Mouse (Mus musculus) retina, embryonic 14.5 days (tissue): ENCODE measurements around the gene Lpxn.

Experiments
- DNase-seq: peaks from one replicate; pipeline ENCODE4 v3.0.0-alpha.2; 2015; ENCODE audit warnings: low spot score

Lpxn gene

DNA sequence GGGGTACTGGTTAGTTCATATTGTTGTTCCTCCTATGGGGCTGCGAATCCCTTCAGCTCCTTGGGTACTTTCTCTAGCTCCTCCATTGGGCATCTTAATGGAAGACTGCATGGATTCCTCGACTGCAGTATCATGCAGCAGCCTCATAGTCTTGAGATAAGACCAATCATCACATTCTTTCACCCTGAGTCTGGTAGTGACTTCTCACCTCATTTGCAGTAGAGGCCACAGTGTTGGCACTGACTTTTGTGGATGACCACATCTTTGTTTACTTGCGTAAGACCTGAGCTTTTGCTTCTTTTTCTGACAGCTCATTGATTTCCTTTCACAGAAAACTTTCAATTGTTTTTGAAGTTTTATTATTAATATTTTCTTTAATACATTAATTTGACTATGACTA lies 9.7 kb downstream of the Lpxn start:
- DNase-seq, result no peak

DNA sequence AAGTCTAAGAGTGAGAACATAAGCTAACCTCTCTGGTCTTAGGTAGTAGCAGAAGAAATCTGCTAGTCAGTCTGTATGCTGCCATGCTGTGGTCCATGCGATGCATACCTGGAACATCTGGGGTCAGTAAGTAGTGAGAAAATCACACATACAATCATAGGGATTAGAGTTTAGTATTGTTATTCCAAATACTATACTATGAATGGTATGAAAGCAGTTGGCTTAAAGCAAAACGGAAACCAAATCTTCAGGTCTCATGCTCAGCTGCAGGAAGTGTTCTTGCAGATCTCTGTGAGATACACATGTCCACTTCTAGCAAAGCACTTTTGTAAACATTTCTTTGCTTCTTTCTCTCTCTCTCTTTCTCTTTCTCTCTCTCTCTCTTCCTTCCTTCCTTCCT lies 10.2 kb downstream of the Lpxn start:
- no peak for DNase-seq

DNA sequence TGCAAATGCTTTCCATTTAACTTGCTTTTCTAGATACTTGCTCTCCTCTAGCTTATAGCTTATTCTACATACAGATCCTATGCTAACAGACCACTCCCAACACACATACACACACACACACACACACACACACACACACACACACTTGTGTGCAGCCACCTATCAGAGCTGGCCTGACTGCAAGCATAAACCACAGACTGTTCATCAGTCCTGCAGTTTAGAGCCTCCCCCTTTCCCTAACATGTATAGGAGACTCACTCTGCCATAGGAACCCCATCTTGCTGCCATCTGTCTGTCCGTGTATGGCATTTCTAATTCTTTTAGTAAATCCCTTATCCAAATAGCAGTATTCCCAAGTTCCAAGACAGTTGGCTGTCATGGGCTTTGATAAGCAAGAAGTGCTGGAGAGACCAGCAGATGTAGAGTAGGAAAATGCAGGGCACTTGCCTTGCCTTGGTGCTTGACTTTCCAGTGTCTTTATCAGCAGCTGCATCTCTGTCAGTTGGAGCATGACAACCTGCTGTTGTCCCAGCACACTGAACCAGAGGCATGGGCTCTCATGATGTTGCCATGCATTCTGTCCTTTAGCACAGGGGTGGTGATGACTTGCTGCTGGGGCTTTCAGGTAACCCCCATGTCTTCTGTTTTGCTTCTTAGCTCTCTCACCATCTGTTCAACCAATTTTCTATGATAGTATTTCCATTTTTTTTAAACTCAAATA lies 16.8 kb downstream of the Lpxn start:
- no peak for DNase-seq

DNA sequence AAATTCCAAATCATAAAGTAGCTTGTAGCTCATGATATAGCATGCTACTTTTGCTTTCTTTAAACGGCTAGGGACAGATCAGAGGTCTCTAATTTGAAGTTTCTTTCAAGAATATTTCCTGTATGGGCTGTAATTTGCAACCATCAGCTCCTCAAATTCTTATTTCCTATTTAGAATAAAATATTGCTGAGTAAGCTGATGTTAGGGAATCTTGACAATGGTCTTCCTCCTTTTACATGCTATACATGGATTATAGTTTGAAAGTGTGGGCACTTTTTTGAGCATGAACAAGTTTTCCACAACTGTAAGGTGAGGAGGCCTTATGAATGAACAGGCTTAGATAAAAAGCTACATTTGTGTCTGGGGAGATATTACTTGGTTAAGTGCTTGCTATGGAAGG lies 17.9 kb downstream of the Lpxn start:
- no peak for DNase-seq

DNA sequence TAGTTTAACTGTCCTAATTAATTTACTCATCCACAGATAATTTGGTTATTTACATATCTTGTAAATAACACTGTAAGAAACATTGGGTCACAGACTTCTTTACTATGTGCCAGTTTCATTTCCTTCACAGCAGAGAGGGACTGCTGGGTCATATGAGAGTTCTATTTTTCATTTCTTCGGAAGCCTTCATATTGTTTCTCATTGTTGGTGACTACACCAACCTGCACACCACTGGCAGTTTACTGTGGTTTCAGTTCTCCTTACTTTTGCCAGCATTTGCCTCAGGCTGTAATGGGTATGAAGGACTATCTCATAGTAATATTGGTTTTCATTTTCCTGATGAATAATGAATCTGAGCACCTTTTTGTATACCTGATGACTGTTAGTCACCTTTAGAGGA lies 22.5 kb downstream of the Lpxn start:
- DNase-seq, result no peak

DNA sequence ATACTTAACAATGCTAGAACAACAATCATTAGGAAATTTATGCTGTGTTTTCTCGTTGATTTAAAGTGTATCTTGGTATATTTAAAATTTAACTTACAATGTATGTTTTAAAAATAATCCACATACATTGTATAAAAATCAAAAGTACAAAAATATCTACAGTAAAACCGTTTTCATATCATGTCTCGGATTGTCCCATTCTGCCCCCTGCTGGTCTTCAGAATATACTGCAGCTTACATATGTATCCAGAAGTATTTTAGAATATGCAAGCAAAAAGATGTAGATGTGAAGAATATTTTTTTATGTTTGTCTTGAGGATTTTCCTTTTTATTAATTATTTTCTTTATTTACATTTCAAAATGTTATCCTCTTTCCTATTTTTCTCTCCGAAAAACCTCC lies 24.4 kb downstream of the Lpxn start:
- DNase-seq, result peak; percentile 75

DNA sequence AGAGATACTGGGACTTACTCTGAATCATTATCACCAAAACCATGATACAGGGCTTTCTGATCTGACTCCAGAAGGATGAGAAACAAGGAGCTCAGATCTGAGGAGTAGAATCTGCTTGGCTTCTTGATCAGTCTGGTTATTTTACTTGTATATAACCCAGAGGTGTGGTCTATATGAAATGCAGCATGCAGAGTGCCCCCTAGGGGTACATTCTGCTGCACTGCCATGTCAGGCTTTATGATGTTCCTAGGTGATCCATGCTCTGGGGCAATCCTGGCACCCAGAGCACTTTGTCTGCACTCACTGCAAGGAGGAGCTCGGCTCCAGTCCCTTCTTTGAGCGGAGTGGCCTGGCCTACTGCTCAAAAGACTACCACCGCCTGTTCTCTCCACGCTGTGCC lies 28.6 kb downstream of the Lpxn start:
- peak; percentile 49 for DNase-seq

DNA sequence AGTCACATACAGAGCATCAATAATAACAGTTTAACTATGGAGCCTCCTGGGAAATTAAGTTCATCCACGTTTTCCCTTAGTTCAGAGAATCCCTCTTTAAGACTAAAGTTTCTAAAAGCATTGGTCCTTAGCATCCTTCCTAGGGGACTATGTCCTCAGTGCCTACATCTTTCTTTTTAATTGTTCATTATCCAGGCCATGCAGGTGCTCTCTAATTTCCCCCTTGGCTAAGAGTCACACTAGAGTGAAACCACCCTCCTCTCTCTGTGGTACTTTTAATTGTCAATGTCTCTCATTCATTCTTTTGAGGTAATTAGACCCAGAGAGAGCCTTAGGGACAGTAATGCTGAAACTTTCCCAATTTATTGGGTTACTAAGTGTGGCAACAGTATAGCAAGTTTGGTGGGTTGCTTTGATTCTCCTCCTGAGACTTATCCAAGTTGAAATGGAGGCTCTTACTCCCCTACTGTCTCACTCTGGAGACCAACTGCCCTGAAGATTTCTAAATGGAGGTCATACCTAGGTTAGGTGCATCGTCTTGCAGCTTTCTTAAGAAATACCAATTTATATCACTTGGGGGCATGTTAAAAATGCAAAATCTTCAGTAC lies 34.9 kb downstream of the Lpxn start:
- DNase-seq, result no peak

DNA sequence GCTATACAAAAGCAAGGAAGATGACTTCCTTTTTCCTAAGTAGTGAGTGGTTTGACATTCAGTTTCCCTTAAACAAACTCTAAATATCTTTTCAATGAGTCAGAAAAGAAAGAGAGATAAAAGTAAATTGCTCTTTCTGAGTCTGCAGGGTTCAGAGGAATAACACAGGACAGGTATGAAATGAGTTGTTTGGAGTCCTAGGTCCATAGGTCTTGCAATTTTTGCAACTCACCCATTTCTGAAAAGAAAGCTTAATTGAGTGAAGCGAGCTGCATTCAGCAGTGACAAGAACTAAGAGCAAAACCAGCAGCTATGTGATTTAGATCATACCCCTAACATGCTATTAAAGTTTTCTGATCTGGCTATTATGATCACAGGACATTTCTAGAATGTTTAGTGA lies 35.6 kb downstream of the Lpxn start:
- no peak for DNase-seq

DNA sequence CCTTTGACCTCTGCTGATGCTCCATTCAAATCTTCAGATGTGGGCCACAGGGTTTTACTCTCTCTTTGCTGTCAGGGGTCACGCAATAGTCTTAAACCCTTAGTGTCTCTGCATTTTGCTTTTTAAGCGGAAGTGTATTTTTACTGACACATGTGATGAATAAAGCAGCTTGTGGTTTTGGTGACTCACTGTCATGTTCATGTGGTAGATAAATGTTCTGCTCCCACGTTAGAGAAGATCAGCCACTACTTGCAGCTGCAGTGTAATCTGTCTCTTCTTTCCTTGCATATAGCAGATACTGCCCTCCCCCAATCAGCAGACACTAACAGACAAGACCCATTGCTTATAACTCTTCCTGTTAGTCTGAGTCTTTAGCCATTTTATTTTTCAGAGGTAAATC lies 37.6 kb downstream of the Lpxn start:
- DNase-seq, result no peak

DNA sequence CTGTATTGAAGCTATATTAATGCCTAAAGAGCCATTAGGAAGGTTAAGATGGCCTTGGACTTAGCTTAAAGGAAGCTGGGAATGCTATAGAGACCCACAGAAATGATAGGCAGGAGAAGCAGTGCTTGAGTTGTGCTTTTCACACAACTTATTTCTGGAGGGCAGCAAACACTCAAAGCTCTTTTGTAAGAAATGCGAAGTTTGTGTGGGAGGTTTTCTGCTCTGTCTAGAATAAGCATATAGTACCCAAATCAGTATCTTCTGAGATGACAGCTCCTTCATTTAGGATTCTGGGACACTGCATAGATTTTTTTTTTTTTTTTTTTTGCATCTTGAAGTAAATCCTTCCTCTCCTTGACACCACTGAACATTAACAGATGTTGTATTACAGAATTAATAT lies 42.5 kb downstream of the Lpxn start:
- DNase-seq, result no peak

DNA sequence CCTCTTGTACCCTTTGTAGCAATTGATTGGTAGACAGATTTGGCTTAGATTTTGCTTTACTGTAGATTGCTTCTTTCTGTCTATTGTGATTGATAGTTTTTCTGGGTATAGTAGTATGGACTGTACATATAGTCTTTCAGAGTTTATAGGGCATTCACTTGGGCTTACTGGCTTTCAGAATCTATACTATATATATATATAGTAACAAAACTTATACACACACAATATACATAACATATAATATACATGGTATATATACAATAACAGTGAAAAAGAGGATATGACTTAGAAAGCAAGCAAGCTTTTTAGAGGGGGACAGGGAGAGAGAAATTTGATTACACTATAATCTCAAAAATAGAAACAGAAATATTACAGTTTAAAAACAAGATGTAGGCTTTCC lies 50.4 kb downstream of the Lpxn start, which contains the start of gene Gm5244:
Gene Gm5244, plus strand, starts transcription at position 301 of the 400 bp plus-strand sequence.
- no peak for DNase-seq

DNA sequence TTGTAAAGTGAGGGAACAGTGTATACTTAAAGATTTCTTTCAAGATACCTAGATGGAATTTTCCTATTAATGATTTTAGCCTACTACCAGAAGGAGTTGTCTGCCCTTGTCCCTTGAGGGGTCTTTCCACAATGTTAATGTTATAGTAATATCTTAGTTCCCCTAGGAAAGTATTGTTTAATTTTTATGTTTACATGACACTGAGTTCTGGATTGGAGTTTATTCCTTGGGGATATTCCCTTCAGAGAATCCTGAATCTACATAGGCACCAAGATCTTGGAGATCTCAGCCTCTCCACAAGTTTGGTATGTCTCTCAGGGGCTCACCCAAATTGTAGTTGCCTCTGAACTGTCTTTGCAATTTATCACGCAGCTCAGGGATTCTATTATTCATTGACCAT lies 61.0 kb downstream of the Lpxn start, which contains the start of gene Olfr1444:
Gene Olfr1444, plus strand, starts transcription at position 301 of the 400 bp plus-strand sequence.
- no peak for DNase-seq
